Mouse (Mus musculus) C2C12 (cell line): ENCODE data around the gene Fam20b.

Experiments
- CEBPB ChIP-seq: IDR thresholded peaks from one replicate; pipeline ENCODE4 v1.6.1; 2011; ENCODE audit warnings: low read depth, mild to moderate bottlenecking, control low read depth, moderate library complexity
- CTCF ChIP-seq: IDR thresholded peaks from one replicate; pipeline ENCODE4 v1.5.1; 2011; ENCODE audit not compliant: control insufficient read depth, insufficient read depth, insufficient read length
- MAX ChIP-seq: IDR thresholded peaks from one replicate; pipeline ENCODE4 v1.6.1; 2011; ENCODE audit warnings: mild to moderate bottlenecking, control low read depth
- MYOD1 ChIP-seq: IDR thresholded peaks from one replicate; pipeline ENCODE4 v1.6.1; 2011; ENCODE audit warnings: low read depth; ENCODE audit not compliant: control insufficient read depth, insufficient read length
- USF1 ChIP-seq: IDR thresholded peaks from one replicate; pipeline ENCODE4 v1.6.1; 2011; ENCODE audit warnings: low read depth, mild to moderate bottlenecking, control low read depth, moderate library complexity

- TF ChIP-seq CTCF (no peak), USF1 (no peak), MYOD1 (no peak), CEBPB (no peak), MAX (no peak)
Measured at GRCm38 (mm10) chr1:156635148-156635547, 83.7 kb downstream of the Fam20b start.
